In the genomic region with DNA sequence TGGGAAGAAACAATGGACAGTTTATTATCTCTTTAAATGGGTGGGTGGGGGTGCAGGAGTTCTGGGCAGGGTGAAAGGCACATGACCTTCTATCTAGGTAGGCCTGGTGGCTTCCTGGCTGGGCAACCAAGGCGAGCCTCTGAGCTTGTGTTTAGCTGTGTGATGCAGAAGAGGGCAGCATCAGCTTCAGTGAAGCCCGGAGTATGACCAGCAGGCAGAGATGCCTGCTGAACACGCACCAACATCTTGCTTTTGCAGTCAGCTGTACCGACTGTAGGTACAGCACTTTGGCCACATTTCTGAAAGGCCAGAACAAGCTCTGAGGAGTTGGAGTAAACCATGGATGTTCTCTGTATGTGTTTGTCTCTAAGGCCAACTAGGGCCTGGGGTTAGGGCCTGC, we compare ENCODE assay signal across 21 mouse cellular contexts. TPM values are rescaled to one million over a fixed set of nuclear protein-coding genes. Genes with fewer than 3 reads are reported as not detected.
A peak's percentile ranks its signal among the peaks of the same experiment; 100 is the strongest.
DNase-seq lines count a peak whose midpoint lies in the region; ATAC-seq and TF ChIP-seq lines count a peak whose summit lies in the region.
"Had no signal": no experiment of that assay in that cellular context is flagged by ENCODE, and none has a peak within 500 bp of the region (broad histone marks: within the 10 kb centered on the region; RNA-seq: fewer than 3 reads in every experiment).

No protein-coding gene starts in this region.

- peak; percentile 17 to 18 for DNase-seq in cerebellum, postnatal 14 days
- DNase-seq in cerebellum, adult 11-12 months = no peak
- no peak for DNase-seq in heart, postnatal 4 days
- DNase-seq in liver, adult 2 months (ENCODE audit: extremely low read depth, low read depth, low spot score) = peak; percentile 63
- DNase-seq in liver = no peak
- DNase-seq: adrenal gland, adult 8-10 months; B cell, adult 2 months; cerebellum, adult 18-20 months; cerebellum, adult 9-11 months; gastrocnemius, postnatal 10 days had no signal

- H3K9ac ChIP-seq in heart, embryonic 11.5 days (ENCODE audit: low read depth, low read length) = no peak overlapping the region
- H3K9ac ChIP-seq in liver, adult 2 months (ENCODE audit: low read depth, low read length) = peak overlapping the region; percentile 3; the same call in 1 of the 2 replicates
- H3K9ac ChIP-seq in liver, embryonic 16.5 days (ENCODE audit: low read depth, low read length) = no peak overlapping the region
- H3K9ac ChIP-seq in kidney, embryonic 16.5 days (replicated peaks; ENCODE audit: low read length) = no peak overlapping the region
- H3K9ac ChIP-seq: forebrain, embryonic 15.5 days; hindbrain, embryonic 14.5 days had no signal

- H3K27ac ChIP-seq in heart, embryonic 11.5 days (ENCODE audit: low read depth, low read length) = no peak overlapping the region
- no peak overlapping the region; the same call in 1 of the 2 replicates for H3K27ac ChIP-seq in liver, adult 2 months (replicated peaks; ENCODE audit: insufficient read depth, low read depth, low read length)
- H3K27ac ChIP-seq in liver, embryonic 16.5 days (ENCODE audit: low read length) = no peak overlapping the region
- no peak overlapping the region for H3K27ac ChIP-seq in kidney, embryonic 16.5 days (ENCODE audit: low read length)
- H3K27ac ChIP-seq: embryonic facial prominence, embryonic 10.5 days; forebrain, embryonic 15.5 days; hindbrain, embryonic 10.5 days; hindbrain, embryonic 14.5 days had no signal

- peak overlapping the region; percentile 32; the same call in 1 of the 2 replicates for H3K4me2 ChIP-seq in heart, embryonic 11.5 days
- H3K4me2 ChIP-seq in liver, embryonic 16.5 days (ENCODE audit: low read depth, low read length) = peak overlapping the region; percentile 46; the same call in 1 of the 2 replicates
- no peak overlapping the region for H3K4me2 ChIP-seq in kidney, embryonic 16.5 days (replicated peaks; ENCODE audit: low read depth, low read length)
- H3K4me2 ChIP-seq: forebrain, embryonic 15.5 days; hindbrain, embryonic 14.5 days had no signal

- TF ChIP-seq CTCF in liver, adult 2 months (IDR thresholded peaks at IDR 0.05; ENCODE audit: low read depth, low read length) = peak; percentile 24; the same call in 1 of the 2 replicates

- no peaks in the 10 kb centered on the region for H3K36me3 ChIP-seq in heart, embryonic 11.5 days (ENCODE audit: control insufficient read depth, insufficient read depth, low read length)
- H3K36me3 ChIP-seq in liver, adult 2 months (ENCODE audit: control insufficient read depth, insufficient read depth, low read length) = peaks cover 2% of the 10 kb centered on the region; the same call in 1 of the 2 replicates
- H3K36me3 ChIP-seq in liver, embryonic 16.5 days (ENCODE audit: control insufficient read depth, insufficient read depth) = no peaks in the 10 kb centered on the region
- no peaks in the 10 kb centered on the region for H3K36me3 ChIP-seq in kidney, embryonic 16.5 days (ENCODE audit: insufficient read depth, low read length)
- H3K36me3 ChIP-seq: embryonic facial prominence, embryonic 10.5 days; forebrain, embryonic 15.5 days; G1E; hindbrain, embryonic 10.5 days had no signal

- no peaks in the 10 kb centered on the region for H3K79me2 ChIP-seq in liver, adult 2 months (ENCODE audit: control insufficient read depth, insufficient read depth, low read length)

- peaks cover 9% of the 10 kb centered on the region for H3K4me1 ChIP-seq in heart, embryonic 11.5 days (ENCODE audit: control insufficient read depth, insufficient read depth, low read length)
- H3K4me1 ChIP-seq in liver, adult 2 months (ENCODE audit: control insufficient read depth, insufficient read depth, low read length) = peaks cover 15% of the 10 kb centered on the region
- peaks cover 43% of the 10 kb centered on the region for H3K4me1 ChIP-seq in liver, embryonic 16.5 days (ENCODE audit: control insufficient read depth, low read depth, low read length)
- peaks cover 4% of the 10 kb centered on the region; the same call in 1 of the 2 replicates for H3K4me1 ChIP-seq in kidney, embryonic 16.5 days (ENCODE audit: insufficient read depth, low read length)
- H3K4me1 ChIP-seq: embryonic facial prominence, embryonic 10.5 days; forebrain, embryonic 15.5 days; hindbrain, embryonic 10.5 days had no signal

- no peak for ATAC-seq in heart, embryonic 11.5 days (replicated peaks; ENCODE audit: insufficient number of reproducible peaks, low FRiP score, low TSS enrichment)
- no peak for ATAC-seq in liver, embryonic 16.5 days (ENCODE audit: low read depth)
- no peak for ATAC-seq in kidney, embryonic 16.5 days (ENCODE audit: low FRiP score, low TSS enrichment)
- ATAC-seq: CD4-positive, CD25-positive, alpha-beta regulatory T cell, adult 4 months; forebrain, embryonic 15.5 days; intestine, embryonic 16.5 days had no signal

- no peaks in the 10 kb centered on the region for H3K27me3 ChIP-seq in heart, embryonic 11.5 days (ENCODE audit: control insufficient read depth, insufficient read depth, low read length)
- no peaks in the 10 kb centered on the region for H3K27me3 ChIP-seq in liver, adult 2 months (ENCODE audit: control insufficient read depth, insufficient read depth, low read length)
- no peaks in the 10 kb centered on the region for H3K27me3 ChIP-seq in liver, embryonic 16.5 days (ENCODE audit: control insufficient read depth, insufficient read depth, low read depth, low read length)
- no peaks in the 10 kb centered on the region for H3K27me3 ChIP-seq in kidney, embryonic 16.5 days (ENCODE audit: insufficient read depth, low read length)
- H3K27me3 ChIP-seq: forebrain, embryonic 15.5 days had no signal

- WGBS in heart, embryonic 11.5 days (ENCODE audit: insufficient replicate concordance) = 66% methylated on average over 4 of the region's 4 CpGs
- 30% methylated on average over 4 of the region's 4 CpGs for WGBS in liver, adult 2 months
- WGBS in liver, embryonic 16.5 days (ENCODE audit: insufficient replicate concordance) = 55% methylated on average over 4 of the region's 4 CpGs
- WGBS in kidney, embryonic 16.5 days = 82% methylated on average over 4 of the region's 4 CpGs

- H3K9me3 ChIP-seq in heart, embryonic 11.5 days (replicated peaks; ENCODE audit: control insufficient read depth, low read length) = no peaks in the 10 kb centered on the region
- no peaks in the 10 kb centered on the region for H3K9me3 ChIP-seq in liver, embryonic 16.5 days (replicated peaks; ENCODE audit: control insufficient read depth, low read length)
- no peaks in the 10 kb centered on the region for H3K9me3 ChIP-seq in kidney, embryonic 16.5 days (ENCODE audit: low read length)
- H3K9me3 ChIP-seq: embryonic facial prominence, embryonic 10.5 days; forebrain, embryonic 15.5 days; G1E; hindbrain, embryonic 10.5 days had no signal

- TF ChIP-seq POLR2A in liver, adult 2 months (IDR thresholded peaks at IDR 0.05; ENCODE audit: extremely low read depth, insufficient read depth, low read length) = no peak

- H3K4me3 ChIP-seq in heart, embryonic 11.5 days (ENCODE audit: low read depth, low read length) = no peak overlapping the region
- H3K4me3 ChIP-seq in liver, adult 2 months (ENCODE audit: insufficient read depth, low read depth, low read length) = no peak overlapping the region
- H3K4me3 ChIP-seq in liver, embryonic 16.5 days (ENCODE audit: low read depth, low read length) = peak overlapping the region; percentile 24
- H3K4me3 ChIP-seq in kidney, embryonic 16.5 days (ENCODE audit: low read length) = no peak overlapping the region
- H3K4me3 ChIP-seq: embryonic facial prominence, embryonic 10.5 days; forebrain, embryonic 15.5 days; hindbrain, embryonic 10.5 days had no signal

RNA-seq across cellular contexts. Expression of gene Aqp8, which starts 1.5 kb away (rescaled TPM):
- 4.5 and 5.2 TPM in 2 replicates for polyA plus RNA-seq in heart, embryonic 11.5 days (2014; fragmentation: Nextera tagmentation; extraction: Ambion mirVana)
- 1 to 10 TPM; 3.2 to 4.8 TPM for total RNA-seq in heart, postnatal 4 days (2021)
- total RNA-seq in liver, adult 2 months (2014; rRNA removed) = 73.2 and 128 TPM in 2 replicates
- 226 and 272 TPM in 2 replicates for polyA plus RNA-seq in liver, adult 2 months (2012; rRNA removed)
- polyA plus RNA-seq in liver, embryonic 16.5 days (2015; fragmentation: Nextera tagmentation; extraction: Ambion mirVana) = 86.1 and 125 TPM in 2 replicates
- 0.31 and 0.69 TPM in 2 replicates for polyA plus RNA-seq in kidney, embryonic 16.5 days (2015; fragmentation: Nextera tagmentation; extraction: Ambion mirVana)
- total RNA-seq: adrenal gland, adult 8-10 months; gastrocnemius, postnatal 10 days had no signal
- polyA plus RNA-seq: CD4-positive, CD25-positive, alpha-beta regulatory T cell, adult 4 months; embryonic facial prominence, embryonic 14.5 days; forebrain, embryonic 15.5 days; hindbrain, embryonic 14.5 days had no signal

RNA-seq across cellular contexts. Expression of gene Zkscan2, which starts 36.7 kb away (rescaled TPM):
- polyA plus RNA-seq in heart, embryonic 11.5 days (2014; fragmentation: Nextera tagmentation; extraction: Ambion mirVana) = 4.4 and 4.8 TPM in 2 replicates
- 1 to 10 TPM; 1.3 to 1.5 TPM for total RNA-seq in heart, postnatal 4 days (2021)
- total RNA-seq in liver, adult 2 months (2014; rRNA removed) = under 0.01 and 0.20 TPM in 2 replicates
- polyA plus RNA-seq in liver, adult 2 months (2012; rRNA removed) = 0.01 TPM in 1 of 2 replicates, not detected in the other
- 0.06 and 0.13 TPM in 2 replicates for polyA plus RNA-seq in liver, embryonic 16.5 days (2015; fragmentation: Nextera tagmentation; extraction: Ambion mirVana)
- 2.8 and 3.5 TPM in 2 replicates for polyA plus RNA-seq in kidney, embryonic 16.5 days (2015; fragmentation: Nextera tagmentation; extraction: Ambion mirVana)
- polyA plus RNA-seq: G1E had no signal

Comparison
In these comparisons a context has a peak if more than half of its experiments do, and no peak if none do; other contexts are left out.
1. DNase-seq: peak in cerebellum, postnatal 14 days (2 of 2) and liver, adult 2 months (single experiment); none in cerebellum, adult 11-12 months (single experiment), heart, postnatal 4 days (single experiment) and liver (single experiment).
2. RNA of gene Aqp8, which starts 1.5 kb away (polyA plus RNA-seq): 226 to 272 TPM in liver, adult 2 months and 86.1 to 125 TPM in liver, embryonic 16.5 days; 4.5 to 5.2 TPM in heart, embryonic 11.5 days and 0.31 to 0.69 TPM in kidney, embryonic 16.5 days; every median in the first group is over 10 times any median in the second.